Comparison of ENCODE assay signal across 16 mouse cellular contexts in the genomic region with DNA sequence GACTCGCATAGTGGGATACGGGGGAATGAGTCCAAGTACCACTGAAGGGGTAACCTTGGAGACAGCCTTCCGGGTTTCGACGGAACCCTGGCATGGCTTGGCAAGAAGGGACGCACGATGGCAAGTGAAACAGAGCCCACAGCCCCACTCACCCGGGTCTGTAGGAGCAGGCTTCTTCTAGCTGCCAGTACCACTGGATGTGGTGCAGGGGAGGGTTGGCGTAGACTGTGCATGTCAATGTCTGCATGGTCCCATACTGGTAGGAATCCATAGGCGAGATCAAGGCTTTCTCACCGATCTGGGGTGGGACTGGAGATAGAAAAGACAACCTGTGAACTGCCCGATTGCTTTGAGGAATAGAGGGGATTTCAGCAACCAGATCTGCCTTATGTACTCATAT. TPM values are rescaled to one million over a fixed set of nuclear protein-coding genes. Genes with fewer than 3 reads are reported as not detected.
DNase-seq lines count a peak whose midpoint lies in the region; ATAC-seq lines count a peak whose summit lies in the region.
"Had no signal": no experiment of that assay in that cellular context is flagged by ENCODE, and none has a peak within 500 bp of the region (broad histone marks: within the 10 kb centered on the region; RNA-seq: fewer than 3 reads in every experiment).

No protein-coding gene starts in this region.

- 70% methylated on average over 12 of the region's 12 CpGs for WGBS in heart, embryonic 13.5 days
- WGBS in liver, embryonic 15.5 days (ENCODE audit: insufficient replicate concordance): 31% methylated on average over 12 of the region's 12 CpGs
- 92% methylated on average over 12 of the region's 12 CpGs for WGBS in embryonic facial prominence, embryonic 10.5 days

- 0 out of 2 replicates have a peak, but pooled peaks cover 3% of the 10 kb centered on the region for H3K27me3 ChIP-seq in heart, embryonic 13.5 days (replicated peaks)
- H3K27me3 ChIP-seq in liver, embryonic 15.5 days: no peaks in the 10 kb centered on the region; the same call in 1 of the 2 replicates
- H3K27me3 ChIP-seq in embryonic facial prominence, embryonic 10.5 days (replicated peaks; ENCODE audit: low read depth, poor library complexity, severe bottlenecking): no peaks in the 10 kb centered on the region
- H3K27me3 ChIP-seq: forebrain, embryonic 15.5 days; limb, embryonic 12.5 days; neural tube, embryonic 13.5 days had no signal

- H3K36me3 ChIP-seq in heart, embryonic 13.5 days: peaks cover 54% of the 10 kb centered on the region
- H3K36me3 ChIP-seq in liver, embryonic 15.5 days (replicated peaks): no peaks in the 10 kb centered on the region
- no peaks in the 10 kb centered on the region for H3K36me3 ChIP-seq in embryonic facial prominence, embryonic 10.5 days (replicated peaks)
- H3K36me3 ChIP-seq: forebrain, embryonic 15.5 days; limb, embryonic 12.5 days; neural tube, embryonic 13.5 days had no signal

- peak overlapping the region; percentile 37 for H3K4me2 ChIP-seq in heart, embryonic 13.5 days
- H3K4me2 ChIP-seq in liver, embryonic 15.5 days: peak overlapping the region; percentile 40
- H3K4me2 ChIP-seq: forebrain, embryonic 15.5 days; limb, embryonic 12.5 days; neural tube, embryonic 13.5 days had no signal

- peaks cover 34% of the 10 kb centered on the region for H3K4me1 ChIP-seq in heart, embryonic 13.5 days
- H3K4me1 ChIP-seq in liver, embryonic 15.5 days (replicated peaks): peaks cover 32% of the 10 kb centered on the region
- no peaks in the 10 kb centered on the region for H3K4me1 ChIP-seq in embryonic facial prominence, embryonic 10.5 days
- H3K4me1 ChIP-seq: forebrain, embryonic 15.5 days; limb, embryonic 12.5 days; neural tube, embryonic 13.5 days had no signal

- no peak overlapping the region for H3K4me3 ChIP-seq in heart, embryonic 13.5 days
- peak overlapping the region; percentile 2 for H3K4me3 ChIP-seq in liver, embryonic 15.5 days (replicated peaks)
- no peak overlapping the region for H3K4me3 ChIP-seq in embryonic facial prominence, embryonic 10.5 days
- H3K4me3 ChIP-seq: forebrain, embryonic 15.5 days; left cerebral cortex, adult 2 months; limb, embryonic 12.5 days; neural tube, embryonic 13.5 days had no signal

- H3K9ac ChIP-seq in heart, embryonic 13.5 days: no peak overlapping the region
- H3K9ac ChIP-seq in liver, embryonic 15.5 days: no peak overlapping the region
- H3K9ac ChIP-seq: forebrain, embryonic 15.5 days; limb, embryonic 12.5 days; neural tube, embryonic 13.5 days had no signal

- intact Hi-C loops in left cerebral cortex, postnatal 25 days (cut with DNase I): no loop called here

- no peak for ATAC-seq in heart, embryonic 13.5 days (ENCODE audit: extremely low read depth, insufficient number of reproducible peaks, low FRiP score, low TSS enrichment)
- ATAC-seq in common myeloid progenitor, adult 5-6 weeks (replicated peaks; ENCODE audit: low read depth, poor library complexity, severe bottlenecking): 0 out of 2 replicates have a peak, but pooled peaks have one; percentile 33
- peak; percentile 38 for ATAC-seq in liver, embryonic 15.5 days (ENCODE audit: insufficient read depth)
- ATAC-seq: forebrain, embryonic 15.5 days; hindbrain, embryonic 16.5 days; intestine, postnatal 0 days had no signal

- no peak for DNase-seq in heart, postnatal 4 days
- DNase-seq in MEL-GATA-1-ER (ENCODE audit: extremely low read depth, low read depth): peak; percentile 3
- no peak for DNase-seq in embryonic facial prominence, embryonic 10.5 days (ENCODE audit: low spot score)
- DNase-seq in left cerebral cortex, postnatal 25 days (ENCODE audit: low spot score in 2 of 2): no peak
- DNase-seq: cerebellum, postnatal 14 days had no signal

- peak overlapping the region; percentile 16; the same call in 1 of the 2 replicates for H3K27ac ChIP-seq in heart, embryonic 13.5 days (replicated peaks)
- H3K27ac ChIP-seq in liver, embryonic 15.5 days (replicated peaks): no peak overlapping the region
- no peak overlapping the region for H3K27ac ChIP-seq in embryonic facial prominence, embryonic 10.5 days (replicated peaks)
- H3K27ac ChIP-seq: forebrain, embryonic 15.5 days; left cerebral cortex, adult 2 months; limb, embryonic 12.5 days; neural tube, embryonic 13.5 days; stomach, postnatal 0 days had no signal

- no peaks in the 10 kb centered on the region for H3K9me3 ChIP-seq in heart, embryonic 13.5 days
- no peaks in the 10 kb centered on the region for H3K9me3 ChIP-seq in liver, embryonic 15.5 days (replicated peaks)
- no peaks in the 10 kb centered on the region for H3K9me3 ChIP-seq in embryonic facial prominence, embryonic 10.5 days
- H3K9me3 ChIP-seq: forebrain, embryonic 15.5 days; limb, embryonic 12.5 days; neural tube, embryonic 13.5 days had no signal

RNA-seq across cellular contexts. Expression of gene Kdr, which starts 15.7 kb away (rescaled TPM):
- polyA plus RNA-seq in heart, embryonic 13.5 days (2015; fragmentation: Nextera tagmentation; extraction: Ambion mirVana): 32.7 and 35.0 TPM in 2 replicates
- total RNA-seq in heart, postnatal 4 days (2021): 100 to 1,000 TPM; 115 to 119 TPM
- 0.39 and 0.46 TPM in 2 replicates for total RNA-seq in common myeloid progenitor, adult 5-6 weeks (2017)
- polyA plus RNA-seq in liver, embryonic 15.5 days (2015; fragmentation: Nextera tagmentation; extraction: Ambion mirVana): 8.0 and 8.7 TPM in 2 replicates
- polyA plus RNA-seq in embryonic facial prominence, embryonic 10.5 days (2016; fragmentation: Nextera tagmentation; extraction: Ambion mirVana): 25.5 and 26.0 TPM in 2 replicates
- 10 to 100 TPM; 10.2 to 10.5 TPM for total RNA-seq in left cerebral cortex, postnatal 25 days (2021)
- total RNA-seq: monocyte, adult 5-6 weeks had no signal

Comparison
In these comparisons a context has a peak if more than half of its experiments do, and no peak if none do; other contexts are left out.
1. RNA of gene Kdr, which starts 15.7 kb away (total RNA-seq): 115 to 119 TPM in heart, postnatal 4 days; 10.2 to 10.5 TPM in left cerebral cortex, postnatal 25 days and 0.39 to 0.46 TPM in common myeloid progenitor, adult 5-6 weeks; every median in the first group is over 10 times any median in the second.